Mouse (Mus musculus): ENCODE results near the gene Vmn2r94. TPM values are rescaled to one million over a fixed set of nuclear protein-coding genes. Genes with fewer than 3 reads are reported as not detected.

Gene Vmn2r94
- polyA plus RNA-seq (2015; fragmentation: Nextera tagmentation; extraction: Ambion mirVana) = not detected in 2 replicates

DNA sequence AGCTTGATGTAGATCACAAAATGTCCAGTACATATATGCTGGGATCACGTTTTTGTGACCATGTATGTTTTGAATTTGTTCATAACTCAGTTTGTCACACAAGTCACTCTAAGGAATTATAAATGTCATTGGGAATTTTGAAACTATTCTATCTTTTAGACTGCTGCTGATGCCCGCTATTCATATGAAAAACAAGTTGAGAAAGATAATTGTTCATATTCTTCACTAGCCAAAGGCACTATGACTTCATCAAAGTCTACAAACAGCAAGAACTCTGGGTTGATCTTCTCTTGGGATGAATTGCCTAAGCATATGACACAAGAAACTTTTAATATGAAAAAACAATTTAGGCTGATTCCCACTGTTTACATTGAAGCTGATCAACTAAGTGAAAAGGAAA, at the start of gene Vmn2r94:
Gene Vmn2r94, minus strand, starts transcription at position 101 of the 400 bp plus-strand sequence.
- TF ChIP-seq CTCF (IDR thresholded peaks at IDR 0.05) (no peak), EP300 (IDR thresholded peaks at IDR 0.05) (no peak)
- DNase-seq (ENCODE audit: low spot score) = no peak
- 40% methylated on average over 2 of the region's 2 CpGs for WGBS

DNA sequence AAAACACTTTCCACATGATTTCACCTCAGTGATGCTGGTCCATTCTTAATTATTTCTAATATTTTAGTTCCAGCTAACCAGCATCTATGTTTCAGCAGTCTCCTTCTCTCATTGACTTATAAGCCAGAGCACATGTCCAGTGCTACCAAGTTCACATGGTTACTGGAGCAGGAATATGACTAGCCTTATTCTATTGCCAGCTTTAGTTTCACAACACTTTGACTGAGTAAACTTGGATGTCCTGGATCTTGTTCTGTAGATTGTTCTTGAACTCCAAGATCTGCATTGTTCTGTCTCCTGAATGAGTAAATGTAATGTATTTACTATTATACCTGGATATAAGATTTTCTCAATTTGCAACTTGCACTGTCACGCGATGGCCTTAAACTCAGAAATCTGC, 45.5 kb upstream of the Vmn2r94 start:
- 96% methylated on average over 2 of the region's 2 CpGs for WGBS
- H3K27me3 ChIP-seq (replicated peaks; ENCODE audit: insufficient read depth, low read length) = no peaks in the 10 kb centered on the region

More for the DNA sequence above, at the start of gene Vmn2r94:
- Histone ChIP-seq H3K4me2 (replicated peaks; ENCODE audit: low read depth, low read length) (no peak within 1 kb of the TSS), H3K4me1 (ENCODE audit: insufficient read depth, low read depth, low read length) (no peaks in the 10 kb centered on the region), H3K4me3 (ENCODE audit: low read depth, low read length) (no peak within 1 kb of the TSS), H3K9me3 (ENCODE audit: low read length) (no peaks in the 10 kb centered on the region), H3K36me3 (ENCODE audit: insufficient read depth, low read length) (no peaks in the 10 kb centered on the region), H3K27me3 (replicated peaks; ENCODE audit: insufficient read depth, low read length) (no peaks in the 10 kb centered on the region), H3K27ac (ENCODE audit: low read length) (no peak within 1 kb of the TSS), H3K9ac (replicated peaks; ENCODE audit: low read depth) (no peak within 1 kb of the TSS)
- ATAC-seq = no peak

DNA sequence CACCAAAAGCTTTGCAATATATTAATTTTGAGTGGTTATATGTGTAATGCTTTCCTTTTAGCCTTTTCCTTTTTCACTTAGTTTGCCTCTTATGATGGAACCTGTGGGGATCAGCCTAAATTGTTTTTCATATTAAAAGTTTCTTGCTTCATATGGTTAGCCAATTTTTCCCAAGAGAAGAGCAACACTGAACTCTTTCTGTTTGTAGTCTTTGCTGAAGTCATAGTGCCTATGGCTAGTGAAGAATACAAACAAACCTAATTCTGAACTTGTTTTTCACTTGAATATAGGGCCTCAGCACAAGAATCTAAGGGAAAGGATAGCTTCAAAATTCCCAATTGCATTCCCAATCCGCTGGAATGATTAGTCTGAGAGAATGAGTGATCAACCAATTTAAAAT, 20.2 kb upstream of the Vmn2r94 start, which contains the start of gene Vmn2r93:
Gene Vmn2r93, plus strand, starts transcription at position 301 of the 400 bp plus-strand sequence.
- no peak for DNase-seq (ENCODE audit: low spot score)
- no peaks in the 10 kb centered on the region for H3K4me1 ChIP-seq (ENCODE audit: insufficient read depth, low read depth, low read length)
- no peak within 1 kb of the TSS for H3K4me2 ChIP-seq (replicated peaks; ENCODE audit: low read depth, low read length)
- H3K27ac ChIP-seq (ENCODE audit: low read length) = no peak within 1 kb of the TSS
- no peaks in the 10 kb centered on the region for H3K9me3 ChIP-seq (ENCODE audit: low read length)
- H3K4me3 ChIP-seq (ENCODE audit: low read depth, low read length) = no peak within 1 kb of the TSS
- 35% methylated on average over 1 of the region's 1 CpGs for WGBS
- ATAC-seq = no peak
- no peaks in the 10 kb centered on the region for H3K36me3 ChIP-seq (ENCODE audit: insufficient read depth, low read length)
- TF ChIP-seq CTCF (IDR thresholded peaks at IDR 0.05) = no peak
- TF ChIP-seq EP300 (IDR thresholded peaks at IDR 0.05) = no peak
- H3K9ac ChIP-seq (replicated peaks; ENCODE audit: low read depth) = no peak within 1 kb of the TSS
- H3K27me3 ChIP-seq (replicated peaks; ENCODE audit: insufficient read depth, low read length) = no peaks in the 10 kb centered on the region

More for the DNA sequence above, 45.5 kb upstream of the Vmn2r94 start:
- H3K9ac ChIP-seq (replicated peaks; ENCODE audit: low read depth) = no peak overlapping the region
- TF ChIP-seq EP300 (IDR thresholded peaks at IDR 0.05) (no peak), CTCF (IDR thresholded peaks at IDR 0.05) (no peak)
- H3K4me1 ChIP-seq (ENCODE audit: insufficient read depth, low read depth, low read length) = no peaks in the 10 kb centered on the region
- peaks cover 3% of the 10 kb centered on the region; the same call in 1 of the 2 replicates for H3K9me3 ChIP-seq (ENCODE audit: low read length)
- H3K4me2 ChIP-seq (replicated peaks; ENCODE audit: low read depth, low read length) = no peak overlapping the region
- DNase-seq (ENCODE audit: low spot score) (no peak), ATAC-seq (no peak)
- no peak overlapping the region for H3K4me3 ChIP-seq (ENCODE audit: low read depth, low read length)
- no peak overlapping the region for H3K27ac ChIP-seq (ENCODE audit: low read length)
- no peaks in the 10 kb centered on the region for H3K36me3 ChIP-seq (ENCODE audit: insufficient read depth, low read length)

DNA sequence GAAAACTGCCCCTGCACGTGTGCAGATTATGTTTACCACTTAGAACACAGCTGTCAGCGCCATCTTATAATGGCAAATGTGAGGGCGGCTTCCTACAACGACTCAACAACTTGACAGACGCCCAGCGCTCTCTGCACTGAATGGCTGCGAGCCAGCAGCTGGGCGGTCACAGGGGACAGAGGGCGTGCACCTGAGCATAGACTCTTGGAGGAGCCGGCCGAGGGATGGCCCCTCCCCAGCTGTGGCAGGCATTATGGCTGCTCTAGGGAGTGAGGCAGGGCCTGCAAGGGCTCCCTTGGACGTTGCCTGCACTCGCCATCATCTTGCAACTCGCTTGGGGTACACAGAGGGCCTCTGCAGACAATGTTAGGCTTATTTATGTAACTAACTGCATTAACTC, 40.6 kb downstream of the Vmn2r94 start:
- Histone ChIP-seq H3K36me3 (ENCODE audit: insufficient read depth, low read length) (no peaks in the 10 kb centered on the region), H3K27ac (ENCODE audit: low read length) (no peak overlapping the region), H3K4me1 (ENCODE audit: insufficient read depth, low read depth, low read length) (no peaks in the 10 kb centered on the region), H3K4me2 (replicated peaks; ENCODE audit: low read depth, low read length) (no peak overlapping the region), H3K9me3 (ENCODE audit: low read length) (no peaks in the 10 kb centered on the region), H3K27me3 (replicated peaks; ENCODE audit: insufficient read depth, low read length) (no peaks in the 10 kb centered on the region), H3K9ac (replicated peaks; ENCODE audit: low read depth) (no peak overlapping the region), H3K4me3 (ENCODE audit: low read depth, low read length) (no peak overlapping the region)
- ATAC-seq = no peak
- DNase-seq (ENCODE audit: low spot score) = no peak
- no peak for TF ChIP-seq EP300 (IDR thresholded peaks at IDR 0.05)
- no peak for TF ChIP-seq CTCF (IDR thresholded peaks at IDR 0.05)
- WGBS = 77% methylated on average over 13 of the region's 14 CpGs

DNA sequence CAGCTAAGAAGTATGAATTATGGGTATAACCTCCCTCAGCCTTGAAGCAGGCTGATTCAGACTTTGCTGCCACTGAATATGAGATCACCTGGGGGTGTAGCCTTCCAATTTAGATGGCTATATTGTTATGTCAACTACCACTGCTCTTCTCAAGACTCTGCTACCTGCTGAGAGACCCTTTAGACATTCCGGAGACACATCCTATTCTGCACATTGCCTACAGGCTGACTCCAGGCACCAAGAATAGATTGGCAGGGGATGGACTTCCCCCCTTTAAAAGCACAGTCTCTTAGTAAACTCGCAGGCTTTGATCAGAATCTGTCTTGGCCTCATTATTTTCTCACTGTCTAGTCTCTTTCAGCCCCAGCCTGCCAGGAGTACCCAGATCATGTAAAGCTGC, 45.6 kb downstream of the Vmn2r94 start:
- no peak for DNase-seq (ENCODE audit: low spot score)
- no peaks in the 10 kb centered on the region for H3K36me3 ChIP-seq (ENCODE audit: insufficient read depth, low read length)
- H3K27me3 ChIP-seq (replicated peaks; ENCODE audit: insufficient read depth, low read length) = no peaks in the 10 kb centered on the region
- TF ChIP-seq CTCF (IDR thresholded peaks at IDR 0.05) = no peak
- TF ChIP-seq EP300 (IDR thresholded peaks at IDR 0.05) = no peak
- no peak overlapping the region for H3K9ac ChIP-seq (replicated peaks; ENCODE audit: low read depth)
- no peak for ATAC-seq
- H3K4me3 ChIP-seq (ENCODE audit: low read depth, low read length) = no peak overlapping the region
- H3K4me1 ChIP-seq (ENCODE audit: insufficient read depth, low read depth, low read length) = no peaks in the 10 kb centered on the region
- H3K9me3 ChIP-seq (ENCODE audit: low read length) = no peaks in the 10 kb centered on the region
- WGBS = 78% methylated on average over 2 of the region's 2 CpGs
- H3K4me2 ChIP-seq (replicated peaks; ENCODE audit: low read depth, low read length) = no peak overlapping the region
- H3K27ac ChIP-seq (ENCODE audit: low read length) = no peak overlapping the region

DNA sequence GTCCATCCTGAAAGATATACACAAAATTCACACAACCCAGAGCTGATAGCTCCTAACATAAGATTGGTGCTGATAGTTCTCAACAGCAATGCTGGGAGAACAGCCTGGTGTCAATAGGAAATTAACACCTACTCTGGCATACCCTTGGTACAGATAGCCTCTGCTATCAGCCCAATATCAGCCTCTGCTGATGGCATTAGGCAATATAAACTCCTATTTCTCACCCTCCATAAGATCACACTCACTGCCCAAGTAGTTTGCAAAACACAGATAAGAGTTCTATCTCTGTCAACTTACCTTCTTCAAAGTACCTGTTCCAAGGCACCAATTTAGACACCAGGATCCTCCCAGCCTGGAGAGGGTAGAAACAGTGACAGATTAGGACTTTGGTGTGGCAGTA, 56.3 kb downstream of the Vmn2r94 start:
- no peaks in the 10 kb centered on the region for H3K27me3 ChIP-seq (replicated peaks; ENCODE audit: insufficient read depth, low read length)
- no peak overlapping the region for H3K27ac ChIP-seq (ENCODE audit: low read length)
- no peak overlapping the region for H3K4me3 ChIP-seq (ENCODE audit: low read depth, low read length)
- no peak for ATAC-seq
- TF ChIP-seq CTCF (IDR thresholded peaks at IDR 0.05) (no peak), EP300 (IDR thresholded peaks at IDR 0.05) (no peak)
- no peaks in the 10 kb centered on the region for H3K36me3 ChIP-seq (ENCODE audit: insufficient read depth, low read length)
- H3K9ac ChIP-seq (replicated peaks; ENCODE audit: low read depth) = no peak overlapping the region
- H3K9me3 ChIP-seq (ENCODE audit: low read length) = 0 out of 2 replicates have a peak, but pooled peaks cover 9% of the 10 kb centered on the region
- H3K4me1 ChIP-seq (ENCODE audit: insufficient read depth, low read depth, low read length) = no peaks in the 10 kb centered on the region
- no peak for DNase-seq (ENCODE audit: low spot score)
- H3K4me2 ChIP-seq (replicated peaks; ENCODE audit: low read depth, low read length) = no peak overlapping the region

Other genes starting within 250 kb of the Vmn2r94 start
- 0.01 TPM in 1 of 2 replicates, not detected in the other for gene Vmn2r124, start 228.3 kb downstream of the Vmn2r94 start, polyA plus RNA-seq (2015; fragmentation: Nextera tagmentation; extraction: Ambion mirVana)
- gene Vmn2r91, start 192.7 kb downstream of the Vmn2r94 start, polyA plus RNA-seq (2015; fragmentation: Nextera tagmentation; extraction: Ambion mirVana) = not detected in 2 replicates
- gene Vmn2r92, start 125.9 kb downstream of the Vmn2r94 start, polyA plus RNA-seq (2015; fragmentation: Nextera tagmentation; extraction: Ambion mirVana) = not detected in 2 replicates
- gene Vmn2r93, start 20.3 kb upstream of the Vmn2r94 start, polyA plus RNA-seq (2015; fragmentation: Nextera tagmentation; extraction: Ambion mirVana) = not detected in 2 replicates
- gene Vmn2r95, start 146.3 kb upstream of the Vmn2r94 start, polyA plus RNA-seq (2015; fragmentation: Nextera tagmentation; extraction: Ambion mirVana) = not detected in 2 replicates